Mouse (Mus musculus) midbrain, embryonic 15.5 days (tissue): ENCODE measurements around the gene Tmsb4x. TPM values are rescaled to one million over a fixed set of nuclear protein-coding genes. Genes with fewer than 3 reads are reported as not detected.

ENCODE experiments used
- ATAC-seq: fragments of 200-750 bp; cut with Nextera tagmentation; replicated peaks from 2 replicates; pipeline ENCODE4 v1.8.0; 2017; ENCODE audit warnings: moderate TSS enrichment
- H3K27ac ChIP-seq: fragments of 300-500 bp; sonication (generic); 2 replicates; pipeline ENCODE4 v1.5.1; 2015; ENCODE audit warnings: mild to moderate bottlenecking, inconsistent platforms
- H3K27me3 ChIP-seq: fragments of 300-500 bp; sonication (generic); replicated peaks from 2 replicates; pipeline ENCODE4 v1.6.1; 2015; ENCODE audit warnings: inconsistent platforms
- H3K36me3 ChIP-seq: fragments of 300-500 bp; sonication (generic); replicated peaks from 2 replicates; pipeline ENCODE4 v1.6.1; 2015; ENCODE audit warnings: inconsistent platforms
- H3K4me1 ChIP-seq: fragments of 300-500 bp; sonication (generic); 2 replicates; pipeline ENCODE4 v1.6.1; 2015; ENCODE audit warnings: inconsistent platforms
- H3K4me2 ChIP-seq: fragments of 300-500 bp; sonication (generic); 2 replicates; pipeline ENCODE4 v1.6.1; 2015; ENCODE audit warnings: inconsistent platforms, mild to moderate bottlenecking, moderate library complexity
- H3K4me3 ChIP-seq: fragments of 300-500 bp; sonication (generic); 2 replicates; pipeline ENCODE4 v1.5.1; 2015; ENCODE audit warnings: mild to moderate bottlenecking, inconsistent platforms
- H3K9ac ChIP-seq: fragments of 300-500 bp; sonication (generic); 2 replicates; pipeline ENCODE4 v1.6.1; 2015; ENCODE audit warnings: mild to moderate bottlenecking, inconsistent platforms
- H3K9me3 ChIP-seq: fragments of 300-500 bp; sonication (generic); 2 replicates; pipeline ENCODE4 v1.6.1; 2016; ENCODE audit warnings: inconsistent platforms
- WGBS: fragments of 180-500 bp; shearing (Covaris S2); methylation state at CpG from one replicate; pipeline ENCODE4 v1.1.7; 2015; ENCODE audit warnings: mixed read lengths; 5-methylcytosine and 5-hydroxymethylcytosine counted together
- polyA plus RNA-seq: library from polyadenylated mRNA; unstranded; fragments of >200 nt; fragmentation: Nextera tagmentation; extraction: Ambion mirVana; gene quantifications from 2 replicates; pipeline ENCODE4 v1.2.1, GENCODE M21; 2015

The Tmsb4x gene
- polyA plus RNA-seq, 1 experiment from 2014 or later = 4,308 TPM

- Histone ChIP-seq H3K9ac (no peak overlapping the region), H3K4me3 (no peak overlapping the region), H3K36me3 (no peaks in the 10 kb centered on the region), H3K4me2 (no peak overlapping the region), H3K4me1 (no peaks in the 10 kb centered on the region), H3K27ac (no peak overlapping the region), H3K9me3 (no peaks in the 10 kb centered on the region), H3K27me3 (peaks cover 18% of the 10 kb centered on the region)
- 77% methylated on average over 4 of the region's 4 CpGs for WGBS
- no peak for ATAC-seq
Observed at GRCm38 (mm10) chrX:167179961-167180642, 29.0 kb downstream of the Tmsb4x start.

GRCm38 (mm10) chrX:167179549-167179948, 29.6 kb downstream of the Tmsb4x start:
- peaks cover 18% of the 10 kb centered on the region for H3K27me3 ChIP-seq
- no peak overlapping the region for H3K27ac ChIP-seq
- no peak overlapping the region for H3K9ac ChIP-seq
- 84% methylated on average over 3 of the region's 3 CpGs for WGBS
- no peak overlapping the region for H3K4me3 ChIP-seq
- no peak overlapping the region for H3K4me2 ChIP-seq
- no peaks in the 10 kb centered on the region for H3K36me3 ChIP-seq
- H3K4me1 ChIP-seq = no peaks in the 10 kb centered on the region
- ATAC-seq = no peak
- no peaks in the 10 kb centered on the region for H3K9me3 ChIP-seq

GRCm38 (mm10) chrX:167175319-167175718, 33.8 kb downstream of the Tmsb4x start:
- no peak overlapping the region for H3K4me3 ChIP-seq
- no peak overlapping the region for H3K27ac ChIP-seq
- no peak overlapping the region for H3K9ac ChIP-seq
- H3K27me3 ChIP-seq = 0 out of 2 replicates have a peak, but pooled peaks cover 2% of the 10 kb centered on the region
- H3K4me1 ChIP-seq = no peaks in the 10 kb centered on the region
- no peaks in the 10 kb centered on the region for H3K9me3 ChIP-seq
- 86% methylated on average over 6 of the region's 6 CpGs for WGBS
- no peak for ATAC-seq
- no peaks in the 10 kb centered on the region for H3K36me3 ChIP-seq
- H3K4me2 ChIP-seq = no peak overlapping the region

GRCm38 (mm10) chrX:167174311-167174710, 34.8 kb downstream of the Tmsb4x start:
- Histone ChIP-seq H3K27me3 (peaks cover 8% of the 10 kb centered on the region), H3K4me1 (no peaks in the 10 kb centered on the region)
- WGBS = 77% methylated on average over 3 of the region's 3 CpGs

GRCm38 (mm10) chrX:167172256-167172655, 36.9 kb downstream of the Tmsb4x start:
- H3K4me1 ChIP-seq = no peaks in the 10 kb centered on the region
- 86% methylated on average over 2 of the region's 2 CpGs for WGBS

More at GRCm38 (mm10) chrX:167174311-167174710, 34.8 kb downstream of the Tmsb4x start:
- Histone ChIP-seq H3K27ac (no peak overlapping the region), H3K4me2 (no peak overlapping the region), H3K9me3 (no peaks in the 10 kb centered on the region), H3K4me3 (no peak overlapping the region), H3K9ac (no peak overlapping the region), H3K36me3 (no peaks in the 10 kb centered on the region)
- no peak for ATAC-seq

GRCm38 (mm10) chrX:167171281-167171680, 37.8 kb downstream of the Tmsb4x start:
- Histone ChIP-seq H3K4me1 (no peaks in the 10 kb centered on the region), H3K27me3 (peaks cover 13% of the 10 kb centered on the region), H3K36me3 (no peaks in the 10 kb centered on the region), H3K4me3 (no peak overlapping the region), H3K9ac (no peak overlapping the region), H3K27ac (no peak overlapping the region), H3K4me2 (no peak overlapping the region), H3K9me3 (no peaks in the 10 kb centered on the region)
- WGBS = 84% methylated on average over 2 of the region's 2 CpGs
- ATAC-seq = no peak

More at GRCm38 (mm10) chrX:167172256-167172655, 36.9 kb downstream of the Tmsb4x start:
- peaks cover 13% of the 10 kb centered on the region for H3K27me3 ChIP-seq
- H3K9me3 ChIP-seq = no peaks in the 10 kb centered on the region
- no peak for ATAC-seq
- no peak overlapping the region for H3K27ac ChIP-seq
- H3K4me2 ChIP-seq = no peak overlapping the region
- H3K36me3 ChIP-seq = no peaks in the 10 kb centered on the region
- H3K4me3 ChIP-seq = no peak overlapping the region
- H3K9ac ChIP-seq = no peak overlapping the region

- ATAC-seq = no peak
- H3K4me1 ChIP-seq = no peaks in the 10 kb centered on the region
- H3K27me3 ChIP-seq = peaks cover 11% of the 10 kb centered on the region
- no peak overlapping the region for H3K4me3 ChIP-seq
- H3K4me2 ChIP-seq = no peak overlapping the region
- WGBS = 66% methylated on average over 2 of the region's 2 CpGs
- no peak overlapping the region for H3K27ac ChIP-seq
- H3K9me3 ChIP-seq = no peaks in the 10 kb centered on the region
- H3K9ac ChIP-seq = no peak overlapping the region
- no peaks in the 10 kb centered on the region for H3K36me3 ChIP-seq
Observed at GRCm38 (mm10) chrX:167167282-167167681, 41.8 kb downstream of the Tmsb4x start.

- WGBS = 88% methylated on average over 1 of the region's 1 CpGs
- no peak overlapping the region for H3K4me3 ChIP-seq
- H3K27me3 ChIP-seq = peaks cover 11% of the 10 kb centered on the region
- H3K9ac ChIP-seq = no peak overlapping the region
- no peak overlapping the region for H3K4me2 ChIP-seq
- no peaks in the 10 kb centered on the region for H3K9me3 ChIP-seq
- H3K27ac ChIP-seq = no peak overlapping the region
- ATAC-seq = no peak
- no peaks in the 10 kb centered on the region for H3K36me3 ChIP-seq
- H3K4me1 ChIP-seq = no peaks in the 10 kb centered on the region
Observed at GRCm38 (mm10) chrX:167166051-167166450, 43.1 kb downstream of the Tmsb4x start.

- no peak overlapping the region for H3K27ac ChIP-seq
- H3K27me3 ChIP-seq = peaks cover 15% of the 10 kb centered on the region; the same call in 1 of the 2 replicates
- ATAC-seq = no peak
- H3K9me3 ChIP-seq = no peaks in the 10 kb centered on the region
- no peak overlapping the region for H3K4me3 ChIP-seq
- H3K4me1 ChIP-seq = no peaks in the 10 kb centered on the region
- H3K36me3 ChIP-seq = no peaks in the 10 kb centered on the region
- WGBS = 92% methylated on average over 4 of the region's 4 CpGs
- no peak overlapping the region for H3K4me2 ChIP-seq
- no peak overlapping the region for H3K9ac ChIP-seq
Observed at GRCm38 (mm10) chrX:167157691-167158090, 51.4 kb downstream of the Tmsb4x start.

Other genes with a start within 250 kb of the Tmsb4x start
- gene Tlr8, start 55.0 kb upstream of the Tmsb4x start, polyA plus RNA-seq = 0.15 TPM in 1 of 2 replicates, not detected in the other
- gene Tlr7, start 121.2 kb upstream of the Tmsb4x start, polyA plus RNA-seq = 0.22 and 0.41 TPM in 2 replicates
- gene Prps2, start 173.4 kb upstream of the Tmsb4x start, polyA plus RNA-seq = 6.9 and 7.0 TPM in 2 replicates